ENCODE assay signal across 34 mouse cellular contexts in the genomic region with DNA sequence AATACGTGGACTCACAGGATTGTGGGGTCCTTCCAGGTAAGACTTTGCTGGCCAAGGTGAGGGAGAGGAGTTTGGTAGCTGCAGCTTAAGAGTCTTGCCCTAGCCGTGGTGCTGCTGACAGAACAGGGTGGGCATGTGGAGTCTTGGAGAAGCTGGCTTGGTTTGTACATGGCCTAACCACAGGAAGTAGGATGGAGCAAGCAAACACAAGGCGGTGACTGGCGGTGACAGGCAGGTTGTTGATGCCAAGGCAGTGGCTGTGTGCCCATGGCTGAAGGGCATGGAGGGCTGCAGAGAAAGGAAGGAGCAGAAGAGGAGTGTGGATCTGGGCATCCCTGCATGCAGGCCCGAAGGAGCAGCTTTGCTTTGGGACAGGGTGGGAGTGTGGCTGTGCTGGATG. TPM values are rescaled to one million over a fixed set of nuclear protein-coding genes. Genes with fewer than 3 reads are reported as not detected.
A peak's percentile ranks its signal among the peaks of the same experiment; 100 is the strongest.
DNase-seq lines count a peak whose midpoint lies in the region; ATAC-seq and TF ChIP-seq lines count a peak whose summit lies in the region.
"Had no signal": no experiment of that assay in that cellular context is flagged by ENCODE, and none has a peak within 500 bp of the region (broad histone marks: within the 10 kb centered on the region; RNA-seq: fewer than 3 reads in every experiment).

No protein-coding gene starts in this region.

- peaks cover 95% of the 10 kb centered on the region for H3K36me3 ChIP-seq in midbrain, embryonic 13.5 days
- peaks cover 89% of the 10 kb centered on the region for H3K36me3 ChIP-seq in midbrain, embryonic 14.5 days (ENCODE audit: control insufficient read depth, insufficient read depth, low read length)
- H3K36me3 ChIP-seq in megakaryocyte, embryonic 14.5 days (replicated peaks; ENCODE audit: low read length): peaks cover 93% of the 10 kb centered on the region
- H3K36me3 ChIP-seq in intestine, postnatal 0 days (ENCODE audit: control insufficient read depth, insufficient read depth): peaks cover 83% of the 10 kb centered on the region

- no peaks in the 10 kb centered on the region; the same call in 1 of the 2 replicates for H3K4me1 ChIP-seq in cerebellum, adult 2 months (ENCODE audit: control insufficient read depth, insufficient read depth, low read length)
- H3K4me1 ChIP-seq in midbrain, embryonic 13.5 days (replicated peaks): no peaks in the 10 kb centered on the region
- H3K4me1 ChIP-seq in midbrain, embryonic 14.5 days (ENCODE audit: control insufficient read depth, insufficient read depth, low read length): no peaks in the 10 kb centered on the region
- H3K4me1 ChIP-seq in megakaryocyte, embryonic 14.5 days: peaks cover 31% of the 10 kb centered on the region
- H3K4me1 ChIP-seq in intestine, postnatal 0 days (replicated peaks; ENCODE audit: control insufficient read depth, insufficient read depth, low read length): no peaks in the 10 kb centered on the region
- H3K4me1 ChIP-seq: heart, embryonic 15.5 days; hindbrain, embryonic 12.5 days; intestine, embryonic 15.5 days; limb, embryonic 12.5 days; midbrain, embryonic 12.5 days had no signal

- H3K9ac ChIP-seq in midbrain, embryonic 13.5 days (replicated peaks): no peak overlapping the region
- H3K9ac ChIP-seq in midbrain, embryonic 14.5 days (replicated peaks; ENCODE audit: low read length): no peak overlapping the region
- no peak overlapping the region for H3K9ac ChIP-seq in intestine, postnatal 0 days (ENCODE audit: low read depth, low read length)
- H3K9ac ChIP-seq: heart, embryonic 15.5 days; hindbrain, embryonic 12.5 days; intestine, embryonic 15.5 days; limb, embryonic 12.5 days; midbrain, embryonic 12.5 days had no signal

- DNase-seq in cerebellum, postnatal 10 days: peak; percentile 28 to 32
- DNase-seq in cerebellum, adult 2 months: no peak
- no peak for DNase-seq in midbrain, embryonic 14.5 days
- no peak for DNase-seq in ovary, postnatal 14 days (ENCODE audit: low spot score)
- no peak for DNase-seq in frontal cortex, postnatal 14 days (ENCODE audit: low spot score in 2 of 2)
- DNase-seq: adrenal gland, postnatal 10 days; cerebellum, adult 9-10 months; gastrocnemius, adult 2 months; kidney, postnatal 14 days; layer of hippocampus, adult 9-11 months; lung, adult 2 months; lung, postnatal 10 days; right cerebral cortex, adult 18-20 months; spleen, adult 18-20 months; thymus, adult 2 months; thymus, postnatal 36 days had no signal

- TF ChIP-seq POLR2A in cerebellum, adult 2 months (IDR thresholded peaks at IDR 0.05; ENCODE audit: borderline replicate concordance, insufficient read depth, low read length): no peak

- WGBS in cerebellum, adult 2 months: 42% methylated on average over 5 of the region's 5 CpGs
- 93% methylated on average over 5 of the region's 5 CpGs for WGBS in midbrain, embryonic 13.5 days
- WGBS in midbrain, embryonic 14.5 days: 97% methylated on average over 5 of the region's 5 CpGs
- 96% methylated on average over 5 of the region's 5 CpGs for WGBS in intestine, postnatal 0 days

- no peak overlapping the region for H3K27ac ChIP-seq in cerebellum, adult 2 months (ENCODE audit: insufficient read depth, low read length)
- no peak overlapping the region for H3K27ac ChIP-seq in midbrain, embryonic 13.5 days
- H3K27ac ChIP-seq in midbrain, embryonic 14.5 days (replicated peaks; ENCODE audit: low read depth, low read length): no peak overlapping the region
- H3K27ac ChIP-seq in intestine, postnatal 0 days (ENCODE audit: low read depth, low read length): no peak overlapping the region
- H3K27ac ChIP-seq: gastrocnemius, adult 2 months; heart, embryonic 15.5 days; hindbrain, embryonic 12.5 days; hindbrain, postnatal 0 days; intestine, embryonic 15.5 days; limb, embryonic 12.5 days; macrophage; midbrain, embryonic 12.5 days had no signal

- H3K4me3 ChIP-seq in cerebellum, adult 2 months (replicated peaks; ENCODE audit: insufficient read depth, low read depth, low read length): no peak overlapping the region
- no peak overlapping the region for H3K4me3 ChIP-seq in midbrain, embryonic 13.5 days (replicated peaks)
- no peak overlapping the region for H3K4me3 ChIP-seq in midbrain, embryonic 14.5 days (replicated peaks; ENCODE audit: low read depth, low read length)
- H3K4me3 ChIP-seq in megakaryocyte, embryonic 14.5 days (replicated peaks): peak overlapping the region; percentile 66
- no peak overlapping the region for H3K4me3 ChIP-seq in intestine, postnatal 0 days (ENCODE audit: low read depth, low read length)
- H3K4me3 ChIP-seq: erythroblast, embryonic 14.5 days; gastrocnemius, adult 2 months; heart, embryonic 15.5 days; hindbrain, embryonic 12.5 days; intestine, embryonic 15.5 days; limb, embryonic 12.5 days; midbrain, embryonic 12.5 days had no signal

- H3K27me3 ChIP-seq in cerebellum, adult 2 months (ENCODE audit: control insufficient read depth, insufficient read depth, low read length): no peaks in the 10 kb centered on the region
- H3K27me3 ChIP-seq in midbrain, embryonic 13.5 days: no peaks in the 10 kb centered on the region
- H3K27me3 ChIP-seq in midbrain, embryonic 14.5 days (ENCODE audit: control insufficient read depth, insufficient read depth, low read length): no peaks in the 10 kb centered on the region
- no peaks in the 10 kb centered on the region for H3K27me3 ChIP-seq in megakaryocyte, embryonic 14.5 days (replicated peaks)
- H3K27me3 ChIP-seq in intestine, postnatal 0 days (replicated peaks; ENCODE audit: control insufficient read depth, insufficient read depth, low read length): no peaks in the 10 kb centered on the region
- H3K27me3 ChIP-seq: heart, embryonic 15.5 days; hindbrain, embryonic 12.5 days; intestine, embryonic 15.5 days; limb, embryonic 12.5 days; midbrain, embryonic 12.5 days; Patski had no signal

- no peak overlapping the region for H3K4me2 ChIP-seq in midbrain, embryonic 13.5 days (replicated peaks)
- no peak overlapping the region for H3K4me2 ChIP-seq in midbrain, embryonic 14.5 days (ENCODE audit: low read length)
- no peak overlapping the region for H3K4me2 ChIP-seq in intestine, postnatal 0 days (replicated peaks; ENCODE audit: low read depth)
- H3K4me2 ChIP-seq: heart, embryonic 15.5 days; hindbrain, embryonic 12.5 days; intestine, embryonic 15.5 days; limb, embryonic 12.5 days; liver, embryonic 11.5 days; midbrain, embryonic 12.5 days had no signal

- TF ChIP-seq CTCF in cerebellum, adult 2 months (IDR thresholded peaks at IDR 0.05; ENCODE audit: borderline replicate concordance, insufficient read depth, low read depth, low read length): no peak
- no peak for TF ChIP-seq CTCF in intestine, postnatal 0 days (IDR thresholded peaks at IDR 0.05; ENCODE audit: low read depth)

- no peaks in the 10 kb centered on the region for H3K9me3 ChIP-seq in midbrain, embryonic 13.5 days
- H3K9me3 ChIP-seq in midbrain, embryonic 14.5 days (ENCODE audit: control insufficient read depth, low read length): no peaks in the 10 kb centered on the region
- H3K9me3 ChIP-seq in megakaryocyte, embryonic 14.5 days: no peaks in the 10 kb centered on the region
- H3K9me3 ChIP-seq in intestine, postnatal 0 days (ENCODE audit: control insufficient read depth): no peaks in the 10 kb centered on the region
- H3K9me3 ChIP-seq: G1E; heart, embryonic 15.5 days; hindbrain, embryonic 12.5 days; intestine, embryonic 15.5 days; midbrain, embryonic 12.5 days had no signal

- 0 out of 2 replicates have a peak, but pooled peaks have one; percentile 27 for ATAC-seq in midbrain, embryonic 13.5 days
- ATAC-seq in midbrain, embryonic 14.5 days (ENCODE audit: low FRiP score, low TSS enrichment): no peak
- no peak for ATAC-seq in intestine, postnatal 0 days
- ATAC-seq: forebrain, embryonic 14.5 days; hindbrain, postnatal 0 days; intestine, embryonic 15.5 days; Patski had no signal

RNA-seq across cellular contexts. Expression of a gene that starts 8.1 kb away (rescaled TPM):
- 17.7 and 20.5 TPM in 2 replicates for polyA plus RNA-seq in cerebellum, adult 2 months (2012; rRNA removed)
- polyA plus RNA-seq in midbrain, embryonic 13.5 days (2015; fragmentation: Nextera tagmentation; extraction: Ambion mirVana): 0.95 and 1.00 TPM in 2 replicates
- polyA plus RNA-seq in midbrain, embryonic 14.5 days (2014; fragmentation: Nextera tagmentation; extraction: Ambion mirVana): 0.84 and 1.0 TPM in 2 replicates
- polyA plus RNA-seq in megakaryocyte, embryonic 14.5 days (2012; ENCODE audit: insufficient read depth, low replicate concordance): 16.1 and 17.4 TPM in 2 replicates
- 0.14 and 0.30 TPM in 2 replicates for polyA plus RNA-seq in intestine, postnatal 0 days (2015; fragmentation: Nextera tagmentation; extraction: Ambion mirVana)

RNA-seq across cellular contexts. Expression of a gene that starts 56.7 kb away (rescaled TPM):
- 0.15 TPM in 1 of 2 replicates, not detected in the other for polyA plus RNA-seq in cerebellum, adult 2 months (2012; rRNA removed)
- polyA plus RNA-seq in midbrain, embryonic 13.5 days (2015; fragmentation: Nextera tagmentation; extraction: Ambion mirVana): not detected in 2 replicates
- not detected in 2 replicates for polyA plus RNA-seq in midbrain, embryonic 14.5 days (2014; fragmentation: Nextera tagmentation; extraction: Ambion mirVana)
- polyA plus RNA-seq in megakaryocyte, embryonic 14.5 days (2012; ENCODE audit: insufficient read depth, low replicate concordance): not detected in 2 replicates
- polyA plus RNA-seq in intestine, postnatal 0 days (2015; fragmentation: Nextera tagmentation; extraction: Ambion mirVana): not detected in 2 replicates
- polyA plus RNA-seq: embryonic facial prominence, embryonic 14.5 days; erythroblast, embryonic 14.5 days; forebrain, embryonic 14.5 days; G1E; heart, embryonic 15.5 days; hindbrain, embryonic 12.5 days; hindbrain, postnatal 0 days; intestine, embryonic 15.5 days; kidney, embryonic 14.5 days; limb, embryonic 12.5 days; liver, embryonic 11.5 days; lung, adult 2 months; macrophage; midbrain, embryonic 12.5 days; neural tube, embryonic 11.5 days; Patski; thymus, adult 2 months had no signal

RNA-seq across cellular contexts. Expression of a gene that starts 56.9 kb away (rescaled TPM):
- 26.5 and 26.9 TPM in 2 replicates for polyA plus RNA-seq in cerebellum, adult 2 months (2012; rRNA removed)
- polyA plus RNA-seq in midbrain, embryonic 13.5 days (2015; fragmentation: Nextera tagmentation; extraction: Ambion mirVana): 38.7 and 40.9 TPM in 2 replicates
- 41.6 and 44.4 TPM in 2 replicates for polyA plus RNA-seq in midbrain, embryonic 14.5 days (2014; fragmentation: Nextera tagmentation; extraction: Ambion mirVana)
- polyA plus RNA-seq in megakaryocyte, embryonic 14.5 days (2012; ENCODE audit: insufficient read depth, low replicate concordance): 10.5 and 20.8 TPM in 2 replicates
- 32.3 and 35.9 TPM in 2 replicates for polyA plus RNA-seq in intestine, postnatal 0 days (2015; fragmentation: Nextera tagmentation; extraction: Ambion mirVana)

Comparison
In these comparisons a context has a peak if more than half of its experiments do, and no peak if none do; other contexts are left out.
1. DNase-seq: peak in cerebellum, postnatal 10 days (2 of 2); none in cerebellum, adult 2 months (0 of 2), midbrain, embryonic 14.5 days (single experiment), ovary, postnatal 14 days (single experiment) and frontal cortex, postnatal 14 days (0 of 2).